Mouse (Mus musculus): ENCODE data around the gene Spata31d1c. TPM values are rescaled to one million over a fixed set of nuclear protein-coding genes. Genes with fewer than 3 reads are reported as not detected.

Gene Spata31d1c
- not detected for total RNA-seq (2021)

DNA sequence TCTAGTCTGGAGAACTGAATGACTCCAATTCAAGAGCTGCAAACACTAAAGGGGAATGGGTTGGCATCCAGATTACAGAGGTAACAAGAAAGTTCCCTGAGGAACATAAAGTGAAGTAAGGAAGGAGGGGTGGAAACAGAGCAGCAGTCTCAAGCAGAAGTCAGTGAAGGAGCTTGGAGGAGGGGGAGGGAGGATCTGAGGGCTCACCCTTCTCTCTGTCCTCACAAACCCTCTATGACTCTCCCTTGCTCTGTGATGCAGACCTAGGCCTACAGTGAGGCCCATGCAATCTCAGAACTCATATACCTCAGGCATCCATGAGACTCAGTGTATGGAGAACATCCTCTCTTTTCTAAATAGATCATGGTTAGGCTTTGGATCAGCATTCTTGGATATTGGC is at the start of gene Spata31d1c:
Spata31d1c (plus strand) TSS at position 301 of the 400 bp plus-strand sequence.
- no peak for DNase-seq

- no peak for DNase-seq
These were observed 44.0 kb upstream of the Spata31d1c start for GRCm38 (mm10) chr13:64988828-64989227.

DNA sequence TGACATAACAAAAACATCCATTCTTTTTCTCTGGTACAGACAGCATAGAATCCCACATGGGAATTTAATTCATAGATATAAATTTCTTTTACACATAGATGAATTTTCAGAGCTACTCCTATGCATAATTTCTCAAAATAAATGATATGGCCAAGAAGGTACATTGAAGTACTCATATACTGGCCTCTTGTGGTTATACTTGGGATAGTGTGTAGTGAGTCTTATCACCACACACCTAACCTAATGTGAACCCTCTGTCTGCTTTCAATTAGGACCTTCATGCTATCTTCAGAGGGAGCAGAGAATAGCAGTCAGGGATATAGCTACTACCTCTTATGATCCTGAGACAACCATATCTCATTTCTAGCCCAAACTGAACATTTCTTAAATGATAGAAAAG is 27.4 kb upstream of the Spata31d1c start:
- no peak for DNase-seq

GRCm38 (mm10) chr13:65006760-65007159 is 26.1 kb upstream of the Spata31d1c start:
- no peak for DNase-seq

DNA sequence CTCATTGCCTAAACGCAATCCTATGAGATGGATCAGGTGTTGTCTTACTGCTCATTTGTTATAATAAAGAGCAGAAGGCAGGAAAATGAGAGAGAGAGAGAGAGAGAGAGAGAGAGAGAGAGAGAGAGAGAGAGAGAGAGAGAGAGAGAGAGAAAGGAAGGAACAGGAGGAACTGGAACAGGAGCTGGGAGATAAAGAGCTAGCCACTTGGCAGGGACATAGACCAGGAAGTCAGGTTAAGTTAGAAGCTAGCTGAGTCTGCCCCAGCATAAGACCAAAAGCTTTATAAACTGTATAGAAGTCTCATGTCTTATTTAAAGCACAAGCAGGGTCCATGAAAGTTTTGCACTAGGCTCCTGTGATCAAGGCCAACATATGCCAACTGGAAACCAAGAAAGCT is 24.9 kb upstream of the Spata31d1c start:
- no peak for DNase-seq

DNA sequence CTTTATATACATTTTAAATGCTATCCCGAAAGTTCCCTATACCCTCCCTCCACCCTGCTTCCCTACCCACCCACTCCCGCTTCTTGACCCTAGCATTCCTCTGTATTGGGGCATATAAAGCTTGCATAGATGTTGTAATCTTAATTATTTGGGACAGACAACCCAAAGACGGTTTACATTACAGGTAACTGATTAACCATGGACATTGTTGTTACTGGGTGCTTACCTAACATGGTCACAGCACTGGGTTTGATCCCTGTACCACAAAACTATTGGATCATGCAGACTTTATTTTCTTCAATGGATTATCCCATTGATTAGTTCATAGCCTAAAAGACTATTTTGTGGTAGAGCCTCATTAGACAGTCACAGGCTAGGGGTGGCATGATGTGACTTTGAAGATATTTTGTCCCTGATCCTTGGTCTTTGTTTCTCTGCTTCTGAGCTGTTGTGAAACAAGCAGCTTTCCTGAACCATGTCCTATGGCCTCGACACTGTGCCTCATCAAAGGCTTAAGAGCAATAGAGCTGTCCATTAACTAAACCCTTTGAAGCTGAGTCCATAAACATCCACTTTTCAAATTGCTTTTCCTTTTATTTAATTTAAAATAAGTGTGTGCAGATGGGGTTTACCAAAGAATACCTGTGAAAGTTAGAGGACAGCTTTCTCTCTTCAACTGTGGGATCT is 21.7 kb upstream of the Spata31d1c start:
- no peak for DNase-seq

GRCm38 (mm10) chr13:65035057-65035456 is 2.2 kb downstream of the Spata31d1c start:
- no peak for DNase-seq

DNA sequence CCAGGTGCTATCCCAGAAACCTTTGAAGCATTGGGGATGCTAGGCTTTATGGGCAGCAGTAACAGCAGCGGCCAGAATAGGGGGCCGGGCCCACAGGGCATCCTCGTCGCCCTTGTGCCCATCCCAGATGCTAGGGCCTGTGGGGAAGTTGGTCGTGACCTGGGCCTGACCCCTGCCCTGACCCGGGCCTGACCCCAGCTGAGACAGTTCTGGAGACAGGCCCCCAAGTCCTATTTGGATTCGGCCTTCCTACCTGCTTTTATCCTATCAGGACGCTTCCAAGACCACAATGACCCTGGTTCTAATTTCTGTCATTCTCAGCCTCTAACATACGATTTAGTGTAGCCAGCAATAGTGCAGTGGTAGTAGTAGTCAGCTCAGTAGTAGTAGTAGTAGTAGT is 19.8 kb downstream of the Spata31d1c start, which contains the start of gene Prss47:
Prss47 (minus strand) TSS at position 101 of the 400 bp plus-strand sequence.
- no peak for DNase-seq

GRCm38 (mm10) chr13:65069969-65070368 is 37.1 kb downstream of the Spata31d1c start:
- DNase-seq, result no peak

Other genes with a start within 250 kb of the Spata31d1c start
- under 1 TPM in 1 of 2 experiments, not detected in 1; 0.05 TPM for gene Cntnap3, start 129.1 kb upstream of the Spata31d1c start, total RNA-seq (2021)
- not detected for gene Spata31, start 115.7 kb upstream of the Spata31d1c start, total RNA-seq (2021)
- gene Prss47, start 19.7 kb downstream of the Spata31d1c start, total RNA-seq (2021), result not detected
- 10 to 100 TPM; 26.0 to 28.5 TPM for gene Mfsd14b, start 79.9 kb downstream of the Spata31d1c start, total RNA-seq (2021)
- not detected for gene Olfr465-ps1, start 105.0 kb downstream of the Spata31d1c start, total RNA-seq (2021)
- gene Olfr466, start 117.2 kb downstream of the Spata31d1c start, total RNA-seq (2021), result not detected
- gene Nlrp4f, start 172.9 kb downstream of the Spata31d1c start, total RNA-seq (2021), result not detected
- gene Gm10775, start 226.5 kb downstream of the Spata31d1c start, total RNA-seq (2021), result not detected
- gene Zfp369, start 245.8 kb downstream of the Spata31d1c start, total RNA-seq (2021), result 10 to 100 TPM; 30.5 to 32.9 TPM